Mouse (Mus musculus) ES-E14 (cell line): Measurements from ENCODE around the gene Gtpbp4. TPM values are rescaled to one million over a fixed set of nuclear protein-coding genes. Genes with fewer than 3 reads are reported as not detected.

ENCODE experiments used
- DNase-seq: peaks from one replicate; pipeline ENCODE4 v3.0.0-alpha.2; 2013; ENCODE audit warnings: low read depth, low spot score
- H3K27ac ChIP-seq: 2 replicates; pipeline ENCODE4 v1.5.1; 2012; ENCODE audit warnings: low read depth, mild to moderate bottlenecking, low read length, moderate library complexity, mixed read lengths; ENCODE audit not compliant: poor library complexity, insufficient read depth, severe bottlenecking
- H3K36me3 ChIP-seq: 2 replicates; pipeline ENCODE4 v1.6.1; 2012; ENCODE audit warnings: mild to moderate bottlenecking, low read length, moderate library complexity, mixed read lengths; ENCODE audit not compliant: control insufficient read depth, poor library complexity, insufficient read depth, severe bottlenecking
- H3K4me1 ChIP-seq, 2 experiments: fragments of 150-350 bp in 1 of 2; sonication (generic) in 1 of 2; 2 replicates each; pipeline ENCODE4 v1.6.1; 2012; ENCODE audit warnings: low read length in 2 of 2, mild to moderate bottlenecking in 1 of 2, mixed read lengths in 1 of 2; ENCODE audit not compliant: control insufficient read depth in 2 of 2, insufficient read depth in 2 of 2, poor library complexity in 1 of 2
- H3K4me3 ChIP-seq, 2 experiments: fragments of 150-350 bp in 1 of 2; sonication (generic) in 1 of 2; 2 replicates each; pipeline ENCODE4 v1.5.1; 2012; ENCODE audit warnings: low read length in 2 of 2, low read depth in 1 of 2, mild to moderate bottlenecking in 1 of 2, mixed read lengths in 1 of 2; ENCODE audit not compliant: insufficient read depth in 1 of 2, poor library complexity in 1 of 2, severe bottlenecking in 1 of 2
- H3K9ac ChIP-seq: 2 replicates; pipeline ENCODE4 v1.6.1; 2012; ENCODE audit warnings: low read depth, mild to moderate bottlenecking, low read length, mixed read lengths; ENCODE audit not compliant: poor library complexity, insufficient read depth, severe bottlenecking
- H3K9me3 ChIP-seq: fragments of 150-350 bp; sonication (generic); 2 replicates; pipeline ENCODE4 v1.6.1; 2012; ENCODE audit warnings: low read depth, mild to moderate bottlenecking, low read length; ENCODE audit not compliant: control insufficient read depth, insufficient read depth
- CHD2 ChIP-seq: IDR thresholded peaks from 2 replicates; pipeline ENCODE4 v1.6.1; 2014; ENCODE audit warnings: mild to moderate bottlenecking, low read depth, low read length, inconsistent platforms
- HCFC1 ChIP-seq: IDR thresholded peaks from 2 replicates; pipeline ENCODE4 v1.6.1; 2012; ENCODE audit warnings: low read length, inconsistent platforms, borderline replicate concordance; ENCODE audit not compliant: insufficient read depth
- MAFK ChIP-seq: IDR thresholded peaks from 2 replicates; pipeline ENCODE4 v1.6.1; 2014; ENCODE audit warnings: mild to moderate bottlenecking, low read depth, low read length, inconsistent platforms; ENCODE audit not compliant: insufficient read depth
- ZC3H11A ChIP-seq: IDR thresholded peaks from 2 replicates; pipeline ENCODE4 v1.6.1; 2012; ENCODE audit warnings: low read depth, mild to moderate bottlenecking, inconsistent platforms, low read length, borderline replicate concordance
- ZNF384 ChIP-seq: IDR thresholded peaks from 2 replicates; pipeline ENCODE4 v1.6.1; 2012; ENCODE audit warnings: low read depth, low read length, inconsistent platforms
- in situ Hi-C, 2 experiments: fragments of 600-800 bp; cut with MboI; formaldehyde crosslinking; loops; one replicate each; pipeline ENCODE4 v1.15.1; 2025; ENCODE audit warnings: low sequenced_read_pairs in 2 of 2, inconsistent platforms in 1 of 2; ENCODE audit not compliant: unreplicated experiment in 2 of 2
- total RNA-seq: library from RNA; depleted of rRNA; stranded (reverse); fragments of 300-350 nt; gene quantifications from 2 replicates; pipeline ENCODE4 v1.2.3, GENCODE M21; 2012; rRNA removed

Gene Gtpbp4
- total RNA-seq, 1 experiment = 119 TPM

DNA sequence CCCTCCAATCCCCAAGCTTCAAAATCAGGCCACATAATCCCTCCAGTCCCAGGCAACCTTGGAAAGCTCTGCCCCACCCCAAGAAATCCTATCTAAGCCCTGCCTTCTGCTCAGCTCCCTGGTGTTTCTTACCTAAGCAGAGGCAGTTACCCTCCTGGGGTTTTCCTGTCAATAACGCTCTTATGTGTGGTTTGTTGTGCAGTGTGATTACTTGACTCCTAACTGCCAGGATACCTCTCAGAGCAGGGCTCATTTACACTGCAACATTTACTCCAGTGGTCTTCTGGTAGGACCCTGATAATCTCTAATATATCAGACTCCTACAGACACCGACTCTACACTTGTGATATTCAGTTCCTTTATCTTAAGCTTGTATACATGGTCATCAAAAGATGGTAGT lies 62.4 kb downstream of the Gtpbp4 start:
- Histone ChIP-seq H3K9me3 (no peaks in the 10 kb centered on the region), H3K27ac (no peak overlapping the region), H3K4me1 (0 out of 4 replicates have a peak, but pooled peaks cover 0 to 2% of the 10 kb centered on the region in 2 experiments), H3K9ac (no peak overlapping the region), H3K36me3 (no peaks in the 10 kb centered on the region), H3K4me3 (no peak overlapping the region)
- in situ Hi-C loops = no loop called here
- TF ChIP-seq ZNF384 (no peak), CHD2 (no peak), ZC3H11A (no peak), HCFC1 (no peak), MAFK (no peak)
- DNase-seq = no peak

Other genes starting within 250 kb of the Gtpbp4 start
- gene Wdr37, start 124.2 kb downstream of the Gtpbp4 start, total RNA-seq = 15.4 and 16.8 TPM in 2 replicates
- gene Idi1, start 110.6 kb downstream of the Gtpbp4 start, total RNA-seq = 23.8 and 31.5 TPM in 2 replicates
- not detected in 2 replicates for gene Gm9745, start 47.9 kb downstream of the Gtpbp4 start, total RNA-seq
- gene Idi2, start 43.2 kb downstream of the Gtpbp4 start, total RNA-seq = 0.21 TPM in 1 of 2 replicates, not detected in the other
- 66.3 and 83.4 TPM in 2 replicates for gene Larp4b, start 97.8 kb upstream of the Gtpbp4 start, total RNA-seq